27 mouse cellular contexts compared by ENCODE assay signal in the genomic region with DNA sequence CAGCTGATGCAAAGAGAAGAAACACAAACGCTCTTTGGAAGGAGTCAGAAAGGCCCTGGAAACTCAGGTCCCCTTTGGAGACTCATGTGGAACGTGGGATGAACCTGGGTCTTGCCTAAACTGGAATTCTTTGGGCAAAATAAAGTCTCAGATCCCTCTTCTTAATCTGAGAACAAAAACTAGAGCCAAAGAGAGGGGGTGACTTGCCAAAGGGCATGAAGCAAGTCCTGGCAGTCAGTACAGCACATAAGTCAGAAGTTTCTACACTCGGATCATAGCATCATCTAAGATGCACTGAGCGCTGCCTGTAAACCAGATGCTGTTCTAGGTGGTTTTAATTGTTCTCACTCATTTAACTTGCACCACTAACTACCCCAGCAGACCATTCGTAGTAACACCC.
DNase-seq lines count a peak whose midpoint lies in the region; TF ChIP-seq lines count a peak whose summit lies in the region.
"Had no signal": no experiment of that assay in that cellular context is flagged by ENCODE, and none has a peak within 500 bp of the region (broad histone marks: within the 10 kb centered on the region; RNA-seq: fewer than 3 reads in every experiment).

No protein-coding gene starts in this region.

- no peak overlapping the region for H3ac ChIP-seq in myocyte (ENCODE audit: control insufficient read depth, insufficient read length)

- DNase-seq in gastrocnemius, adult 18-20 months (ENCODE audit: low spot score), result peak; percentile 70
- DNase-seq in gastrocnemius, postnatal 4 days (ENCODE audit: low spot score in 2 of 2), result no peak
- DNase-seq in heart, adult 11 months, result peak; percentile 93
- DNase-seq in heart, adult 9 months (ENCODE audit: low spot score in 2 of 2), result no peak
- no peak for DNase-seq in kidney, adult 9 months
- DNase-seq in cerebellum, adult 11-12 months, result no peak
- DNase-seq: adrenal gland, adult 8-10 months; B cell, adult 2 months; cerebellum, adult 11 months; cerebellum, adult 8-10 months; cerebellum, postnatal 10 days; cerebellum, postnatal 36 days; embryo, embryonic 11 days; heart, postnatal 10 days; heart, postnatal 36 days; kidney, adult 11 months had no signal

- no peak for TF ChIP-seq POLR2A in myocyte (IDR thresholded peaks at IDR 0.05; ENCODE audit: insufficient read length, low read depth)

- H3K79me2 ChIP-seq in myocyte (ENCODE audit: control insufficient read depth, insufficient read depth), result no peaks in the 10 kb centered on the region

- H3K4me3 ChIP-seq in myocyte, result no peak overlapping the region
- H3K4me3 ChIP-seq: embryonic facial prominence, embryonic 10.5 days; embryonic facial prominence, embryonic 13.5 days; erythroblast, embryonic 14.5 days; forebrain, embryonic 13.5 days; heart, embryonic 12.5 days; heart, embryonic 15.5 days; hindbrain, embryonic 10.5 days; hindbrain, embryonic 13.5 days; intestine, embryonic 15.5 days had no signal

- no peak overlapping the region for H3K4me2 ChIP-seq in myocyte (ENCODE audit: low read depth)
- H3K4me2 ChIP-seq: embryonic facial prominence, embryonic 13.5 days; forebrain, embryonic 13.5 days; heart, embryonic 12.5 days; heart, embryonic 15.5 days; hindbrain, embryonic 13.5 days; intestine, embryonic 15.5 days had no signal

- no peaks in the 10 kb centered on the region for H3K27me3 ChIP-seq in myocyte (ENCODE audit: control insufficient read depth, insufficient read depth, insufficient read length)
- H3K27me3 ChIP-seq: embryonic facial prominence, embryonic 13.5 days; forebrain, embryonic 13.5 days; heart, embryonic 15.5 days; hindbrain, embryonic 13.5 days; intestine, embryonic 15.5 days had no signal

- H3K36me3 ChIP-seq in myocyte (ENCODE audit: control insufficient read depth, insufficient read depth), result no peaks in the 10 kb centered on the region
- H3K36me3 ChIP-seq: embryonic facial prominence, embryonic 10.5 days; embryonic facial prominence, embryonic 13.5 days; G1E; heart, embryonic 12.5 days; heart, embryonic 15.5 days; hindbrain, embryonic 10.5 days; hindbrain, embryonic 13.5 days; intestine, embryonic 15.5 days had no signal

TF ChIP-seq in myocyte, 11 proteins besides CTCF, POLR2A, EP300 and RAD21:
- TF ChIP-seq TCF3 (IDR thresholded peaks at IDR 0.05; ENCODE audit: insufficient read length, low read depth), result no peak
- TF ChIP-seq CEBPB (IDR thresholded peaks at IDR 0.05; ENCODE audit: insufficient read depth, poor library complexity, severe bottlenecking), result 0 out of 2 replicates have a peak, but pooled peaks have one; percentile 18

Comparison
In these comparisons a context has a peak if more than half of its experiments do, and no peak if none do; other contexts are left out.
1. DNase-seq: peak in gastrocnemius, adult 18-20 months (single experiment) and heart, adult 11 months (single experiment); none in gastrocnemius, postnatal 4 days (0 of 2), heart, adult 9 months (0 of 2), kidney, adult 9 months (single experiment) and cerebellum, adult 11-12 months (single experiment).